Mouse (Mus musculus) embryonic fibroblast, embryonic 13.5 days (primary cell): ENCODE measurements around the gene Bcat2.

Experiments
- CTCF ChIP-seq: IDR thresholded peaks from 2 replicates; pipeline ENCODE4 v1.5.1; 2011; ENCODE audit warnings: mild to moderate bottlenecking, control low read depth, low read length, moderate library complexity, borderline replicate concordance; ENCODE audit not compliant: insufficient read depth
- POLR2A ChIP-seq: IDR thresholded peaks from 2 replicates; pipeline ENCODE4 v1.6.1; 2011; ENCODE audit warnings: low read depth, mild to moderate bottlenecking, control low read depth, low read length, moderate library complexity

DNA sequence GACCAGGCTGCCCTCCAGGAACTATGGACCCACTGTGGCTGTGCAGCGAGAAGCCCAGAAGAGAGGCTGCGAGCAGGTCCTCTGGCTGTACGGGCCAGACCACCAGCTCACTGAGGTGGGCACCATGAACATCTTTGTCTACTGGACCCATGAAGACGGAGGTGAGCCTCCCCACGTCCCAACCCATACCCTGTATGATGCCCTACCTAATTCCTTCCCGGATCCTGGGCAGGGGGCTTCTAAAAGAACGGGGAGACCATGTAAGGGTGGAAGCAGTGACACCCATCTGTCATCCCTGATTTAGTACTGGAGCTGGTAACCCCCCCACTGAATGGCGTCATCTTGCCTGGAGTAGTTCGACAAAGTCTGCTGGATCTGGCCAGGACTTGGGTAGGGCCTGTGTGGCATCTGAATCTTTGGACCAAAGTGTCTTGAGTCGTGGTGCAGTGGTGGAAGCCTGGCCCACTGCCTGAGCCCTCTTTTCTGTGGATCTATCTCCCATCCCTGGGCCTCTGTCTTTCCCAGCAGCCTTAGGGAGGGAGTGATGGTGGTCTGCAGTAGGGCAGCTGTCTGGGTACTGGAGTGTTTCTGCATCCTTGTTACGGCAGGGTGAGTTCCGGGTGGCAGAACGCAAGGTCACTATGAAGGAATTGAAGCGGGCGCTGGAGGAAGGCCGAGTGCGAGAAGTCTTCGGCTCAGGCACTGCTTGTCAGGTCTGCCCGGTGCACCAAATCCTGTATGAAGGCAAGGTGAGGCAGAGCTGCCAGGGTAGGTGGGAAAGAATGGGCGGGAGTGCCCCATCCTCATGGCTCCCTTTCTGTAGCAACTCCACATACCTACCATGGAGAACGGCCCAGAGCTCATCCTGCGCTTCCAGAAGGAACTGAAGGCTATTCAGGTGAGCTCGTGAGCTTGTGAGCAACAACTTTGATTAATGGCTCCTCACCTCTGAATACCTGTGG is 18.0 kb downstream of the Bcat2 start:
- no peak for TF ChIP-seq CTCF
- TF ChIP-seq POLR2A: no peak
